Mouse (Mus musculus): ENCODE measurements around the gene BC034090. TPM values are rescaled to one million over a fixed set of nuclear protein-coding genes. Genes with fewer than 3 reads are reported as not detected.

Gene BC034090
- polyA plus RNA-seq, 1 experiment = 7.5 TPM

GRCm38 (mm10) chr1:155251596-155251995 is 7.4 kb upstream of the BC034090 start:
- Histone ChIP-seq H3K27ac (replicated peaks; ENCODE audit: low read depth, low read length) (no peak overlapping the region), H3K4me1 (ENCODE audit: control insufficient read depth, insufficient read depth, insufficient read length, low read length) (no peaks in the 10 kb centered on the region), H3K4me3 (ENCODE audit: insufficient read depth, low read depth, low read length) (no peak overlapping the region)

GRCm38 (mm10) chr1:155250531-155251135 is 6.4 kb upstream of the BC034090 start:
- Histone ChIP-seq H3K4me3 (ENCODE audit: insufficient read depth, low read depth, low read length) (no peak overlapping the region), H3K27ac (replicated peaks; ENCODE audit: low read depth, low read length) (no peak overlapping the region), H3K4me1 (ENCODE audit: control insufficient read depth, insufficient read depth, insufficient read length, low read length) (no peaks in the 10 kb centered on the region)

GRCm38 (mm10) chr1:155249896-155250295 is 5.7 kb upstream of the BC034090 start:
- Histone ChIP-seq H3K4me3 (ENCODE audit: insufficient read depth, low read depth, low read length) (no peak overlapping the region), H3K4me1 (ENCODE audit: control insufficient read depth, insufficient read depth, insufficient read length, low read length) (no peaks in the 10 kb centered on the region), H3K27ac (replicated peaks; ENCODE audit: low read depth, low read length) (no peak overlapping the region)

GRCm38 (mm10) chr1:155248041-155248440 is 3.8 kb upstream of the BC034090 start:
- Histone ChIP-seq H3K4me1 (ENCODE audit: control insufficient read depth, insufficient read depth, insufficient read length, low read length) (no peaks in the 10 kb centered on the region), H3K27ac (replicated peaks; ENCODE audit: low read depth, low read length) (no peak overlapping the region), H3K4me3 (ENCODE audit: insufficient read depth, low read depth, low read length) (no peak overlapping the region)

- no peak overlapping the region for H3K27ac ChIP-seq (replicated peaks; ENCODE audit: low read depth, low read length)
- no peak overlapping the region for H3K4me3 ChIP-seq (ENCODE audit: insufficient read depth, low read depth, low read length)
- H3K4me1 ChIP-seq (ENCODE audit: control insufficient read depth, insufficient read depth, insufficient read length, low read length) = no peaks in the 10 kb centered on the region
Measured at GRCm38 (mm10) chr1:155247441-155247840, 3.2 kb upstream of the BC034090 start.

GRCm38 (mm10) chr1:155245516-155245915 is 1.3 kb upstream of the BC034090 start:
- Histone ChIP-seq H3K4me1 (ENCODE audit: control insufficient read depth, insufficient read depth, insufficient read length, low read length) (no peaks in the 10 kb centered on the region), H3K4me3 (ENCODE audit: insufficient read depth, low read depth, low read length) (peak overlapping the region; percentile 69; the same call in 1 of the 2 replicates), H3K27ac (replicated peaks; ENCODE audit: low read depth, low read length) (no peak overlapping the region)

- Histone ChIP-seq H3K4me3 (ENCODE audit: insufficient read depth, low read depth, low read length) (peak overlapping the region; percentile 69), H3K4me1 (ENCODE audit: control insufficient read depth, insufficient read depth, insufficient read length, low read length) (no peaks in the 10 kb centered on the region), H3K27ac (replicated peaks; ENCODE audit: low read depth, low read length) (no peak overlapping the region)
Measured at GRCm38 (mm10) chr1:155244771-155245211, 547 bp upstream of the BC034090 start.

GRCm38 (mm10) chr1:155242488-155242745 is 1.8 kb downstream of the BC034090 start:
- no peak overlapping the region for H3K27ac ChIP-seq (replicated peaks; ENCODE audit: low read depth, low read length)
- H3K4me3 ChIP-seq (ENCODE audit: insufficient read depth, low read depth, low read length) = no peak overlapping the region
- no peaks in the 10 kb centered on the region for H3K4me1 ChIP-seq (ENCODE audit: control insufficient read depth, insufficient read depth, insufficient read length, low read length)

GRCm38 (mm10) chr1:155241701-155242487 is 2.4 kb downstream of the BC034090 start:
- Histone ChIP-seq H3K4me1 (ENCODE audit: control insufficient read depth, insufficient read depth, insufficient read length, low read length) (no peaks in the 10 kb centered on the region), H3K27ac (replicated peaks; ENCODE audit: low read depth, low read length) (no peak overlapping the region), H3K4me3 (ENCODE audit: insufficient read depth, low read depth, low read length) (no peak overlapping the region)

- Histone ChIP-seq H3K4me3 (ENCODE audit: insufficient read depth, low read depth, low read length) (no peak overlapping the region), H3K4me1 (ENCODE audit: control insufficient read depth, insufficient read depth, insufficient read length, low read length) (0 out of 2 replicates have a peak, but pooled peaks cover 4% of the 10 kb centered on the region), H3K27ac (replicated peaks; ENCODE audit: low read depth, low read length) (no peak overlapping the region)
Measured at GRCm38 (mm10) chr1:155239962-155240717, 4.1 kb downstream of the BC034090 start.

- no peak overlapping the region for H3K27ac ChIP-seq (replicated peaks; ENCODE audit: low read depth, low read length)
- peaks cover 7% of the 10 kb centered on the region; the same call in 1 of the 2 replicates for H3K4me1 ChIP-seq (ENCODE audit: control insufficient read depth, insufficient read depth, insufficient read length, low read length)
- no peak overlapping the region for H3K4me3 ChIP-seq (ENCODE audit: insufficient read depth, low read depth, low read length)
Measured at GRCm38 (mm10) chr1:155239169-155239568, 5.1 kb downstream of the BC034090 start.

GRCm38 (mm10) chr1:155238126-155238525 is 6.1 kb downstream of the BC034090 start:
- Histone ChIP-seq H3K4me1 (ENCODE audit: control insufficient read depth, insufficient read depth, insufficient read length, low read length) (peaks cover 15% of the 10 kb centered on the region), H3K27ac (replicated peaks; ENCODE audit: low read depth, low read length) (no peak overlapping the region)

GRCm38 (mm10) chr1:155237390-155237789 is 6.9 kb downstream of the BC034090 start:
- H3K4me1 ChIP-seq (ENCODE audit: control insufficient read depth, insufficient read depth, insufficient read length, low read length) = peaks cover 20% of the 10 kb centered on the region
- H3K27ac ChIP-seq (replicated peaks; ENCODE audit: low read depth, low read length) = no peak overlapping the region
- no peak overlapping the region for H3K4me3 ChIP-seq (ENCODE audit: insufficient read depth, low read depth, low read length)

More at GRCm38 (mm10) chr1:155238126-155238525, 6.1 kb downstream of the BC034090 start:
- no peak overlapping the region for H3K4me3 ChIP-seq (ENCODE audit: insufficient read depth, low read depth, low read length)

GRCm38 (mm10) chr1:155236306-155237024 is 7.8 kb downstream of the BC034090 start:
- Histone ChIP-seq H3K4me3 (ENCODE audit: insufficient read depth, low read depth, low read length) (no peak overlapping the region), H3K4me1 (ENCODE audit: control insufficient read depth, insufficient read depth, insufficient read length, low read length) (peaks cover 22% of the 10 kb centered on the region), H3K27ac (replicated peaks; ENCODE audit: low read depth, low read length) (no peak overlapping the region)

- H3K27ac ChIP-seq (replicated peaks; ENCODE audit: low read depth, low read length) = no peak overlapping the region
- H3K4me3 ChIP-seq (ENCODE audit: insufficient read depth, low read depth, low read length) = no peak overlapping the region
- peaks cover 26% of the 10 kb centered on the region for H3K4me1 ChIP-seq (ENCODE audit: control insufficient read depth, insufficient read depth, insufficient read length, low read length)
Measured at GRCm38 (mm10) chr1:155235641-155236040, 8.6 kb downstream of the BC034090 start.
